Mouse (Mus musculus): Measurements from ENCODE around the gene Fbxl3.

The Fbxl3 gene

DNA sequence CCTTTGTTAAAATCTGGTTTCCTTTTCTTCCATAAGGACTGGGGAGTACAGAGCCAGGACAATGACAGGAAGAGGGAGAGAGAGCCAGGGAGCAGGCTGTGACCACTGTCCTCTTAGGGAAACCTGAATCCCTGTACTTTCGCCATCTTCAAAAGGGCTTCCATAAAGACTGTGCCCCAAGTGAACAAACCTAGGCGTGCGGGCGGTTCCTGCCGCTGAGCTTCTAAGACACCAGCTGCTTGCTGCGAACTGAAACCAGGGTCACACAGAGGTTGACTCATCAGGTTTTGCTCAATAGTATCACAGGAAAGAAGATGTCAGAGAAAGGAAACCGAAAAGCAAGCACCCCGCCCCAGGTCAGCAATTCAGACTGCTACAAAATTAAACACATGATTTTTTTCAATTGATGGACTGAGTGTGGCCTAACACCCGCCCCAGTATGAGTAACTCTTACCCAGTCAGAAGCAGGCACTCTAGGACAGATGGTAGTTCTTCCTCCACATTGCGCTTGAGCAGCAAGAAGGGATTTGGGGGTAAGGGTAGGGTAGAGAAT lies 66.0 kb downstream of the Fbxl3 start:
- DNase-seq = no peak

Measured in cerebellum, adult 9-10 months (tissue).